Mouse (Mus musculus) megakaryocyte progenitor cell, adult 5-6 weeks (primary cell): ENCODE results near the gene Krtdap. TPM values are rescaled to one million over a fixed set of nuclear protein-coding genes. Genes with fewer than 3 reads are reported as not detected.
"Not testable (repeated sequence)": the region's sequence is repeated elsewhere in the genome, so short reads cannot be mapped to it uniquely, and the experiment has no call there.

Source experiments
- ATAC-seq: replicated peaks from 2 replicates; pipeline ENCODE4 v1.8.0; 2016; ENCODE audit warnings: mild to moderate bottlenecking, moderate TSS enrichment, inconsistent platforms; ENCODE audit not compliant: poor library complexity
- total RNA-seq, 2 experiments: library from RNA; stranded (forward) in 1 of 2; stranded (reverse) in 1 of 2; fragments of 157-497, 149-512 nt in 1 of 2; fragments of 200-1000 nt in 1 of 2; gene quantifications; 2 replicates each; pipeline versions ENCODE4 v1.2.3 to v1.2.4; 2015 to 2017

Gene Krtdap
- total RNA-seq, 2 experiments from 2014 or later: not detected

- no peak for ATAC-seq
Measured at GRCm38 (mm10) chr7:30785721-30786546, 1.8 kb upstream of the Krtdap start.

- ATAC-seq: no peak
Measured at GRCm38 (mm10) chr7:30790141-30790540, 2.4 kb downstream of the Krtdap start.

GRCm38 (mm10) chr7:30791921-30792320, 4.2 kb downstream of the Krtdap start:
- peak; percentile 57 for ATAC-seq

- peak; percentile 88 for ATAC-seq
Measured at GRCm38 (mm10) chr7:30794921-30795320, 7.2 kb downstream of the Krtdap start.

GRCm38 (mm10) chr7:30796790-30797189, 9.1 kb downstream of the Krtdap start:
- no peak for ATAC-seq

GRCm38 (mm10) chr7:30800653-30801052, 13.0 kb downstream of the Krtdap start:
- no peak for ATAC-seq

- no peak for ATAC-seq
Measured at GRCm38 (mm10) chr7:30803256-30803655, 15.6 kb downstream of the Krtdap start.

GRCm38 (mm10) chr7:30804026-30804715, 16.5 kb downstream of the Krtdap start:
- ATAC-seq: no peak

GRCm38 (mm10) chr7:30805924-30806323, 18.2 kb downstream of the Krtdap start:
- peak; percentile 85 for ATAC-seq

GRCm38 (mm10) chr7:30810319-30810718, 22.6 kb downstream of the Krtdap start:
- ATAC-seq: 0 out of 2 replicates have a peak, but pooled peaks have one; percentile 12

GRCm38 (mm10) chr7:30811757-30812290, 24.1 kb downstream of the Krtdap start:
- peak; percentile 74 for ATAC-seq

GRCm38 (mm10) chr7:30812291-30812807, 24.7 kb downstream of the Krtdap start:
- peak; percentile 75 for ATAC-seq

GRCm38 (mm10) chr7:30820131-30820530, 32.4 kb downstream of the Krtdap start:
- peak; percentile 9; the same call in 1 of the 2 replicates for ATAC-seq

- peak; percentile 51 for ATAC-seq
Measured at GRCm38 (mm10) chr7:30820854-30821445, 33.3 kb downstream of the Krtdap start.

- ATAC-seq: no peak; the same call in 1 of the 2 replicates
Measured at GRCm38 (mm10) chr7:30821532-30821931, 33.8 kb downstream of the Krtdap start.

GRCm38 (mm10) chr7:30823675-30824074, 36.0 kb downstream of the Krtdap start, which contains the start of gene Ffar2:
Gene Ffar2, minus strand, starts transcription at chr7:30823775.
- ATAC-seq: no peak

- ATAC-seq: no peak
Measured at GRCm38 (mm10) chr7:30824306-30824705, 36.6 kb downstream of the Krtdap start.

- ATAC-seq: no peak
Measured at GRCm38 (mm10) chr7:30826660-30827059, 39.0 kb downstream of the Krtdap start.

- ATAC-seq: not testable (repeated sequence)
Measured at GRCm38 (mm10) chr7:30828871-30829270, 41.2 kb downstream of the Krtdap start.

GRCm38 (mm10) chr7:30829428-30829827, 41.7 kb downstream of the Krtdap start:
- ATAC-seq: no peak

- ATAC-seq: peak; percentile 74
Measured at GRCm38 (mm10) chr7:30832261-30832660, 44.6 kb downstream of the Krtdap start.
